Mouse (Mus musculus): ENCODE results near the gene Chd5. TPM values are rescaled to one million over a fixed set of nuclear protein-coding genes. Genes with fewer than 3 reads are reported as not detected.

The Chd5 gene
- polyA plus RNA-seq, 1 experiment, result 0.67 TPM

DNA sequence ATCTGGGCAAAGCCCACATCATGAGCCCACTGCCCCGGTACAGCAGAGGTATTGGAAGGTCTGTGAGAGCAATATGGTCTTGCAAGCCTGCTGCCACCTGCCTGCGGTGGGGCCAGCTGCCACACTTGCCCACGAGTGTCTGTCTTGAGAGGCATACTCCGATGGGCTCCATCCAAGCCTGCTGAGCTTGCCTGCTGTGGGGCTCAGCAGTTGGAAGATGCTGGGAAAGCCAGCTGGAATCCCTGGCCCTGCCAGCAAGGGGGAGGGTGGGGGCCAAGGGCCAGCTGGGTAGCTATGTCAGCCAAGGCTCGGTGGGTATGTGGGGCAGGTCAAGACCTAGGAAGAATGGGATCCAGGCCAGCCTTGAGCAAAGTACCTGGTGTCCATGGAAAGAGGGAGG is 53.7 kb downstream of the Chd5 start:
- no peaks in the 10 kb centered on the region for H3K27me3 ChIP-seq (ENCODE audit: control insufficient read depth, insufficient read depth, low read length)
- no peak overlapping the region for H3K4me3 ChIP-seq (ENCODE audit: low read depth, low read length)
- TF ChIP-seq POLR2A (IDR thresholded peaks at IDR 0.05; ENCODE audit: low read depth, low read length), result no peak
- no peak for TF ChIP-seq CTCF (IDR thresholded peaks at IDR 0.05; ENCODE audit: extremely low read depth, insufficient read length, insufficient replicate concordance, low read depth, low read length)
- 77% methylated on average over 5 of the region's 5 CpGs for WGBS
- H3K36me3 ChIP-seq (ENCODE audit: control insufficient read depth, insufficient read depth, low read length), result no peaks in the 10 kb centered on the region
- no peaks in the 10 kb centered on the region for H3K4me1 ChIP-seq (ENCODE audit: control insufficient read depth, insufficient read depth, insufficient read length, low read length)
- no peak overlapping the region for H3K27ac ChIP-seq (ENCODE audit: insufficient read depth, low read depth, low read length)

DNA sequence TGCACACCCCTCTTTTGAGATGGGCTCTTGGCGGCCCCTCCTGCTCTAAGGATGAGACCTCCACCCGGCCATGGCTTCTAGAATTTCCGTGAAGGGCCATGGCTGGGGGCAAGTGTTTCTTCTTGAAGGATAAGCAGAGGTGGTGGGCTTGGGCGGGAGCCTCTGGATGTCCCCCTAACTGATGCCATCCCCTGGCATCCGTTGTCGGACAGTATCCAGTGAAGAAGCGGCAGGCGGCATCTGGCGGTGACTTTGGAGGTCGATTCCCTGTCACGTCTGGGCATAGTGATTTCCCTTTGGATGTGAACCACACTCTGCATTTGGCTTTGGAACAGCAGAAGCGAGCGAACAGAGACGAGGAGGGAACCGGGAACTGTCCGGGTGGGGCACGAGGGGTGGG is 54.2 kb downstream of the Chd5 start:
- 82% methylated on average over 17 of the region's 17 CpGs for WGBS
- H3K4me3 ChIP-seq (ENCODE audit: low read depth, low read length), result no peak overlapping the region
- TF ChIP-seq POLR2A (IDR thresholded peaks at IDR 0.05; ENCODE audit: low read depth, low read length), result no peak
- TF ChIP-seq CTCF (IDR thresholded peaks at IDR 0.05; ENCODE audit: extremely low read depth, insufficient read length, insufficient replicate concordance, low read depth, low read length), result no peak
- H3K36me3 ChIP-seq (ENCODE audit: control insufficient read depth, insufficient read depth, low read length), result no peaks in the 10 kb centered on the region
- no peaks in the 10 kb centered on the region for H3K27me3 ChIP-seq (ENCODE audit: control insufficient read depth, insufficient read depth, low read length)
- no peak overlapping the region for H3K27ac ChIP-seq (ENCODE audit: insufficient read depth, low read depth, low read length)
- H3K4me1 ChIP-seq (ENCODE audit: control insufficient read depth, insufficient read depth, insufficient read length, low read length), result no peaks in the 10 kb centered on the region

GRCm38 (mm10) chr4:152398926-152399325 is 60.5 kb downstream of the Chd5 start:
- TF ChIP-seq CTCF (IDR thresholded peaks at IDR 0.05; ENCODE audit: extremely low read depth, insufficient read length, insufficient replicate concordance, low read depth, low read length), result no peak
- no peak for TF ChIP-seq POLR2A (IDR thresholded peaks at IDR 0.05; ENCODE audit: low read depth, low read length)
- Histone ChIP-seq H3K27ac (ENCODE audit: insufficient read depth, low read depth, low read length) (no peak overlapping the region), H3K4me3 (ENCODE audit: low read depth, low read length) (no peak overlapping the region), H3K36me3 (ENCODE audit: control insufficient read depth, insufficient read depth, low read length) (no peaks in the 10 kb centered on the region), H3K4me1 (ENCODE audit: control insufficient read depth, insufficient read depth, insufficient read length, low read length) (no peaks in the 10 kb centered on the region), H3K27me3 (ENCODE audit: control insufficient read depth, insufficient read depth, low read length) (no peaks in the 10 kb centered on the region)
- 81% methylated on average over 3 of the region's 3 CpGs for WGBS

DNA sequence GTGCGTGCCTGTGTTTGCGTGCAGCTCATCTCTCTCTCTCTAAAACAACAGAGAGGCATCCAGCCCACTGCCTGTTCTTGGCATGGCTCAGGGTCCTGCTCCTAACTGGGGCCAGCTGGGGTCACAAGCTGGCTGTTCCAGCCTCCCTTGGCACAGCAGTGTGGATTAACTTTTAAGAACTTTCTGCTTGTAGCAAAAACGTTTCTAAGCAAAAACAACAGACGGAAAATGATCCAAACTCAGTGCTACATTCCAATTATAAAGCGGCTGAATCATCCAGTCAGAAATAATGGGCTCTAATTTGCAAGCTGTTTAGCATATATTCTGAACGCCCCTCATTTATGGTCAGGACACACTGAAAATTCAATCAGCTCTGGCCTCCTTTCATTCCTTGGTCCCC is 66.7 kb downstream of the Chd5 start:
- no peaks in the 10 kb centered on the region for H3K27me3 ChIP-seq (ENCODE audit: control insufficient read depth, insufficient read depth, low read length)
- H3K4me3 ChIP-seq (ENCODE audit: low read depth, low read length), result no peak overlapping the region
- 72% methylated on average over 6 of the region's 6 CpGs for WGBS
- no peak for TF ChIP-seq POLR2A (IDR thresholded peaks at IDR 0.05; ENCODE audit: low read depth, low read length)
- no peak for TF ChIP-seq CTCF (IDR thresholded peaks at IDR 0.05; ENCODE audit: extremely low read depth, insufficient read length, insufficient replicate concordance, low read depth, low read length)
- no peaks in the 10 kb centered on the region for H3K36me3 ChIP-seq (ENCODE audit: control insufficient read depth, insufficient read depth, low read length)
- no peaks in the 10 kb centered on the region for H3K4me1 ChIP-seq (ENCODE audit: control insufficient read depth, insufficient read depth, insufficient read length, low read length)
- H3K27ac ChIP-seq (ENCODE audit: insufficient read depth, low read depth, low read length), result no peak overlapping the region

- H3K27me3 ChIP-seq (ENCODE audit: control insufficient read depth, insufficient read depth, low read length), result no peaks in the 10 kb centered on the region
- no peaks in the 10 kb centered on the region for H3K4me1 ChIP-seq (ENCODE audit: control insufficient read depth, insufficient read depth, insufficient read length, low read length)
- no peak for TF ChIP-seq POLR2A (IDR thresholded peaks at IDR 0.05; ENCODE audit: low read depth, low read length)
- no peak for TF ChIP-seq CTCF (IDR thresholded peaks at IDR 0.05; ENCODE audit: extremely low read depth, insufficient read length, insufficient replicate concordance, low read depth, low read length)
- H3K27ac ChIP-seq (ENCODE audit: insufficient read depth, low read depth, low read length), result no peak overlapping the region
- no peaks in the 10 kb centered on the region for H3K36me3 ChIP-seq (ENCODE audit: control insufficient read depth, insufficient read depth, low read length)
- no peak overlapping the region for H3K4me3 ChIP-seq (ENCODE audit: low read depth, low read length)
- 75% methylated on average over 7 of the region's 7 CpGs for WGBS
Measured at GRCm38 (mm10) chr4:152405671-152406201, 67.3 kb downstream of the Chd5 start.

DNA sequence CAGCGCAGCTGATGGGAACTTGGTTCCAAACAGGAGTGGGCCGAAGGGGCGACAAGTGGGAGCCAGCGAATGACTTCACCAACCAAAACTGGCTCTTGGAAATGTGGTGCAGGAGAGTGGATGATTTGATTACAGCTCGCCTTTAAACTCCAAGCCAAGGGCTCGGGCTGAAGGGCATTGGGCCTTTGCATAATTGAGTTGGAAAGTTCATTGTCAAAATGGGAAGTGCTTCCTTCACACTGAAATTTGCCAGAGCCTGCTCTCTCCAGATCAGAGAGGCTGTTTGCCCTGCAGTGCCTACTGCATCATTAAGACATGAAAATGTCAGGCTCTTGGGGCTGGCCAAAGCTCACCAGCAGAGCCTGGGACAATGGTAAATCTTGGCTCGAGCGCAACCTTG is 68.1 kb downstream of the Chd5 start:
- H3K27me3 ChIP-seq (ENCODE audit: control insufficient read depth, insufficient read depth, low read length), result no peaks in the 10 kb centered on the region
- no peaks in the 10 kb centered on the region for H3K36me3 ChIP-seq (ENCODE audit: control insufficient read depth, insufficient read depth, low read length)
- TF ChIP-seq POLR2A (IDR thresholded peaks at IDR 0.05; ENCODE audit: low read depth, low read length), result no peak
- no peak for TF ChIP-seq CTCF (IDR thresholded peaks at IDR 0.05; ENCODE audit: extremely low read depth, insufficient read length, insufficient replicate concordance, low read depth, low read length)
- WGBS, result 65% methylated on average over 8 of the region's 8 CpGs
- no peak overlapping the region for H3K4me3 ChIP-seq (ENCODE audit: low read depth, low read length)
- no peaks in the 10 kb centered on the region for H3K4me1 ChIP-seq (ENCODE audit: control insufficient read depth, insufficient read depth, insufficient read length, low read length)
- no peak overlapping the region for H3K27ac ChIP-seq (ENCODE audit: insufficient read depth, low read depth, low read length)

GRCm38 (mm10) chr4:152410961-152411360 is 72.5 kb downstream of the Chd5 start:
- 73% methylated on average over 13 of the region's 13 CpGs for WGBS
- H3K36me3 ChIP-seq (ENCODE audit: control insufficient read depth, insufficient read depth, low read length), result no peaks in the 10 kb centered on the region

More at GRCm38 (mm10) chr4:152410961-152411360, 72.5 kb downstream of the Chd5 start:
- no peaks in the 10 kb centered on the region for H3K27me3 ChIP-seq (ENCODE audit: control insufficient read depth, insufficient read depth, low read length)
- no peak for TF ChIP-seq CTCF (IDR thresholded peaks at IDR 0.05; ENCODE audit: extremely low read depth, insufficient read length, insufficient replicate concordance, low read depth, low read length)
- no peak for TF ChIP-seq POLR2A (IDR thresholded peaks at IDR 0.05; ENCODE audit: low read depth, low read length)
- H3K27ac ChIP-seq (ENCODE audit: insufficient read depth, low read depth, low read length), result no peak overlapping the region
- H3K4me1 ChIP-seq (ENCODE audit: control insufficient read depth, insufficient read depth, insufficient read length, low read length), result no peaks in the 10 kb centered on the region
- no peak overlapping the region for H3K4me3 ChIP-seq (ENCODE audit: low read depth, low read length)

All from small intestine, adult 2 months (tissue).